Mouse (Mus musculus): ENCODE data around the gene Tom1l2. TPM values are rescaled to one million over a fixed set of nuclear protein-coding genes. Genes with fewer than 3 reads are reported as not detected.

The Tom1l2 gene
- total and polyA plus RNA-seq, 2 experiments = 9.6 to 22.1 TPM

DNA sequence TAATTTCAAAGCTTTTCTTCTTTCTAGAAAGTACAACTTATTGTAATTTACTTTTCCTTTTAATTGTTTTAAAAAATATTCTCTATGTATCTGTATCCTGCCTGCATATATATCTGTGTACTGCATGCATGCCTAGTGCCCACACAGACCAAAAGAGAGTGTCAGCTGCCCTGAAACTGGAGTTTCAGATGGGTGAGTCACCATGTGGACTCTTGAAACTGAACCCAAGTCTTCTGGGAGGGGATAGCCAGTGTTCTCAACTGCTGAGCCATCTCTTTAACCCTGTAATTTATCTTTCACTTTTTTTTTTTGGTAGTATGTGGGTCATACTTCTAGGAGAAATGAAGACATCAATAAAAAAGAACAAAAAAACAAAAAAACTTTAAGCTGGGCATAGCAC is 29.0 kb downstream of the Tom1l2 start:
- Histone ChIP-seq H3K36me3 (ENCODE audit: control insufficient read depth, insufficient read depth, low read length) (no peaks in the 10 kb centered on the region), H3K4me3 (ENCODE audit: insufficient read depth, low read depth, low read length) (no peak overlapping the region), H3K79me2 (ENCODE audit: control insufficient read depth, insufficient read depth, low read length) (peaks cover 21% of the 10 kb centered on the region), H3K9ac (ENCODE audit: low read depth, low read length) (no peak overlapping the region), H3K4me1 (ENCODE audit: control insufficient read depth, insufficient read depth, low read length) (peaks cover 5% of the 10 kb centered on the region), H3K27me3 (ENCODE audit: control insufficient read depth, insufficient read depth, low read length) (no peaks in the 10 kb centered on the region), H3K27ac (replicated peaks; ENCODE audit: insufficient read depth, low read depth, low read length) (no peak overlapping the region)
- TF ChIP-seq CTCF (IDR thresholded peaks at IDR 0.05; ENCODE audit: low read depth, low read length) (no peak), POLR2A (IDR thresholded peaks at IDR 0.05; ENCODE audit: extremely low read depth, insufficient read depth, low read length) (no peak)
- no peak for DNase-seq (ENCODE audit: extremely low read depth, low read depth, low spot score)

GRCm38 (mm10) chr11:60321438-60321837 is 31.3 kb downstream of the Tom1l2 start:
- TF ChIP-seq POLR2A (IDR thresholded peaks at IDR 0.05; ENCODE audit: extremely low read depth, insufficient read depth, low read length) (no peak), CTCF (IDR thresholded peaks at IDR 0.05; ENCODE audit: low read depth, low read length) (no peak)
- WGBS = 55% methylated on average over 2 of the region's 2 CpGs

DNA sequence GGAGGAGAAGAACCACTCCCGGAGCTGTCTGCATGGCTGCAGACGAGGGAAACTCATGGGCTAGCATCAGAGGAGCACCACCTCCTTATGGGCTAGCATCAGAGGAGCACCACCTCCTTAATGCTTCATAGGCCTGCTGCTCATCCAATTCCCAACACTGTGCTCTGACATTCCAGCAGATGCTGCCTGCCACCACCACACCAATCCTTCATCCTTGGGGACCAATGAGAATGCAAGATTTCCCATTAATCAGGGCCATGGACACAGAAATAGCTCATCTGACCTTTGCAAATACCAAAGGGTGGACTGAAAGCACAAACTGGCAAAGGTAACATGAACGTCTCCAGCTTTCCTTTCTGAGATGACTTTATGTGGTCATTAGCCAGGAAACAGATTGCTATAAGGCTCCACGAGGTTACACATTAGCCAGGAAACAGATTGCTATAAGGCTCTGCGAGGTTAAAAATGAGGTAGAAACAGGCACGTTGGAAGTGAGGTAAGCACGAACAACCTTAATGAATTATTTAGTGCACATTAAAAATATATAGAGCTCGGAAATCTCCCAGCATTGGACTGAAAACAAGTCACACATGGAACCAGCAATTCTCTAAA is 32.2 kb downstream of the Tom1l2 start:
- Histone ChIP-seq H3K4me1 (ENCODE audit: control insufficient read depth, insufficient read depth, low read length) (peaks cover 10% of the 10 kb centered on the region), H3K36me3 (ENCODE audit: control insufficient read depth, insufficient read depth, low read length) (no peaks in the 10 kb centered on the region), H3K27me3 (ENCODE audit: control insufficient read depth, insufficient read depth, low read length) (no peaks in the 10 kb centered on the region), H3K9ac (ENCODE audit: low read depth, low read length) (no peak overlapping the region), H3K79me2 (ENCODE audit: control insufficient read depth, insufficient read depth, low read length) (peaks cover 12% of the 10 kb centered on the region; the same call in 1 of the 2 replicates), H3K27ac (replicated peaks; ENCODE audit: insufficient read depth, low read depth, low read length) (no peak overlapping the region), H3K4me3 (ENCODE audit: insufficient read depth, low read depth, low read length) (no peak overlapping the region)
- no peak for DNase-seq (ENCODE audit: extremely low read depth, low read depth, low spot score)
- WGBS = 49% methylated on average over 8 of the region's 8 CpGs
- no peak for TF ChIP-seq POLR2A (IDR thresholded peaks at IDR 0.05; ENCODE audit: extremely low read depth, insufficient read depth, low read length)
- TF ChIP-seq CTCF (IDR thresholded peaks at IDR 0.05; ENCODE audit: low read depth, low read length) = no peak

More at GRCm38 (mm10) chr11:60321438-60321837, 31.3 kb downstream of the Tom1l2 start:
- Histone ChIP-seq H3K4me1 (ENCODE audit: control insufficient read depth, insufficient read depth, low read length) (peaks cover 10% of the 10 kb centered on the region), H3K27ac (replicated peaks; ENCODE audit: insufficient read depth, low read depth, low read length) (no peak overlapping the region), H3K36me3 (ENCODE audit: control insufficient read depth, insufficient read depth, low read length) (no peaks in the 10 kb centered on the region), H3K9ac (ENCODE audit: low read depth, low read length) (no peak overlapping the region), H3K27me3 (ENCODE audit: control insufficient read depth, insufficient read depth, low read length) (no peaks in the 10 kb centered on the region), H3K4me3 (ENCODE audit: insufficient read depth, low read depth, low read length) (no peak overlapping the region), H3K79me2 (ENCODE audit: control insufficient read depth, insufficient read depth, low read length) (peaks cover 14% of the 10 kb centered on the region)
- DNase-seq (ENCODE audit: extremely low read depth, low read depth, low spot score) = peak; percentile 56

DNA sequence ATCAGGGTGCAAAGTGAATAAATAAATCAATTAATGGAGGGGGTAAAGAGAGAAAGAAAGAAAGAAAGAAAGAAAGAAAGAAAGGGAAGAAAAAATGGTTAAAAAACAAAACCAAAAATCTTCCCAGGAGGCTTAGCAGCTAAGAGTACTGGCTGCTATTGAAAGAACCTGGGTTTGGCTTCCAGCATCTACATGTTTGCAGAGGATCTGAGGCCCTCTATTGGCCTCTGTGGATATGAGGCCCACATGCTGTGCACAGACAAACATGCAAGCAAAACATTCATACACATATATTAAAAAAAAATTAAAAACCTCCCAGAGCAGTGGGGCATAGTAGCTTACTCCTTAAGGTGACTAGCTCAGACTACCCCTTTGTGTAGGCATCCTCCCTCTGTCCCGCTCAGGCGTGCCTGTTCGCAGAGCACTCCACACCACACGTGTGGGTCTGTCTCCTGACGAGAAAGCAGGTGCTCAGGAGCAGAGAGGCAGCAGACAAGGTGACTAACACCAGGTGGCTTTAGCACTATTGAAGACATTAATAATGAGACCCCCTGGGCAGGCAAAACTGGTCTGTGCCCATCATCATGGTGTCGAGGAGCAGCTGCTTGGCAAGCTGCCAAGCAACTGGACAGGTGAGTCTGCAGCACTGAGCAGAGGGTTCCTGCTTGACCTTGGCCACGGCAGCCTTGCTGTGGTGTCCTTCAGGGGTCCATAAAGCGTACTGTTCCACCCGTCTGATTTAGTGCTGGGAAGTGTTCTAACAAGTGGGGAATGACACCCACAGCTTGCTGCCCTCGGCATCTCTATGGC is 33.2 kb downstream of the Tom1l2 start:
- Histone ChIP-seq H3K4me3 (ENCODE audit: insufficient read depth, low read depth, low read length) (no peak overlapping the region), H3K9ac (ENCODE audit: low read depth, low read length) (no peak overlapping the region), H3K27me3 (ENCODE audit: control insufficient read depth, insufficient read depth, low read length) (no peaks in the 10 kb centered on the region), H3K79me2 (ENCODE audit: control insufficient read depth, insufficient read depth, low read length) (peaks cover 7% of the 10 kb centered on the region; the same call in 1 of the 2 replicates), H3K27ac (replicated peaks; ENCODE audit: insufficient read depth, low read depth, low read length) (no peak overlapping the region), H3K36me3 (ENCODE audit: control insufficient read depth, insufficient read depth, low read length) (no peaks in the 10 kb centered on the region), H3K4me1 (ENCODE audit: control insufficient read depth, insufficient read depth, low read length) (peaks cover 11% of the 10 kb centered on the region)
- 84% methylated on average over 10 of the region's 10 CpGs for WGBS
- TF ChIP-seq CTCF (IDR thresholded peaks at IDR 0.05; ENCODE audit: low read depth, low read length) = no peak
- no peak for DNase-seq (ENCODE audit: extremely low read depth, low read depth, low spot score)

GRCm38 (mm10) chr11:60318716-60319115 is 34.0 kb downstream of the Tom1l2 start:
- DNase-seq (ENCODE audit: extremely low read depth, low read depth, low spot score) = no peak
- WGBS = 83% methylated on average over 5 of the region's 5 CpGs
- Histone ChIP-seq H3K79me2 (ENCODE audit: control insufficient read depth, insufficient read depth, low read length) (peaks cover 7% of the 10 kb centered on the region; the same call in 1 of the 2 replicates), H3K4me3 (ENCODE audit: insufficient read depth, low read depth, low read length) (no peak overlapping the region), H3K27me3 (ENCODE audit: control insufficient read depth, insufficient read depth, low read length) (no peaks in the 10 kb centered on the region), H3K36me3 (ENCODE audit: control insufficient read depth, insufficient read depth, low read length) (no peaks in the 10 kb centered on the region), H3K4me1 (ENCODE audit: control insufficient read depth, insufficient read depth, low read length) (peaks cover 15% of the 10 kb centered on the region), H3K9ac (ENCODE audit: low read depth, low read length) (no peak overlapping the region), H3K27ac (replicated peaks; ENCODE audit: insufficient read depth, low read depth, low read length) (no peak overlapping the region)
- no peak for TF ChIP-seq POLR2A (IDR thresholded peaks at IDR 0.05; ENCODE audit: extremely low read depth, insufficient read depth, low read length)
- no peak for TF ChIP-seq CTCF (IDR thresholded peaks at IDR 0.05; ENCODE audit: low read depth, low read length)
